Comparison of ENCODE assay signal across 24 mouse cellular contexts in genomic region chr3:127468569-127468968, GRCm38 (mm10). TPM values are rescaled to one million over a fixed set of nuclear protein-coding genes. Genes with fewer than 3 reads are reported as not detected.
DNase-seq lines count a peak whose midpoint lies in the region; ATAC-seq and TF ChIP-seq lines count a peak whose summit lies in the region.
"Had no signal": no experiment of that assay in that cellular context is flagged by ENCODE, and none has a peak within 500 bp of the region (broad histone marks: within the 10 kb centered on the region; RNA-seq: fewer than 3 reads in every experiment).

No protein-coding gene starts in this region.

- 47% methylated on average over 8 of the region's 8 CpGs for WGBS in heart, embryonic 14.5 days
- WGBS in heart, embryonic 10.5 days = 61% methylated on average over 8 of the region's 8 CpGs
- 74% methylated on average over 8 of the region's 8 CpGs for WGBS in stomach, embryonic 15.5 days
- 67% methylated on average over 8 of the region's 8 CpGs for WGBS in stomach, postnatal 0 days
- 33% methylated on average over 8 of the region's 8 CpGs for WGBS in liver, embryonic 16.5 days (ENCODE audit: insufficient replicate concordance)

- DNase-seq in heart, embryonic 10.5 days (ENCODE audit: low spot score) = no peak
- DNase-seq in stomach, postnatal 0 days (ENCODE audit: low spot score) = no peak
- no peak for DNase-seq in thymus, adult 18-20 months
- no peak for DNase-seq in spleen, adult 12 weeks (ENCODE audit: low spot score)
- no peak for DNase-seq in right cerebral cortex, postnatal 10 days (ENCODE audit: low spot score in 2 of 2)
- DNase-seq: cerebellum, adult 18-20 months; cerebellum, postnatal 14 days; forebrain, postnatal 0 days; gastrocnemius, postnatal 14 days; heart, adult 18-20 months; heart, postnatal 14 days; kidney, adult 8-10 months; kidney, postnatal 10 days; left cerebral cortex, postnatal 4 days; lung, postnatal 4 days; right cerebral cortex, postnatal 14 days had no signal

- no peaks in the 10 kb centered on the region for H3K27me3 ChIP-seq in heart, embryonic 14.5 days (ENCODE audit: control insufficient read depth, insufficient read depth, low read length)
- H3K27me3 ChIP-seq in heart, embryonic 10.5 days (ENCODE audit: insufficient read depth, poor library complexity, severe bottlenecking) = no peaks in the 10 kb centered on the region
- H3K27me3 ChIP-seq in stomach, embryonic 15.5 days (replicated peaks) = no peaks in the 10 kb centered on the region
- no peaks in the 10 kb centered on the region for H3K27me3 ChIP-seq in stomach, postnatal 0 days (ENCODE audit: control insufficient read depth, insufficient read depth, low read length)
- H3K27me3 ChIP-seq in liver, embryonic 16.5 days (ENCODE audit: control insufficient read depth, insufficient read depth, low read depth, low read length) = no peaks in the 10 kb centered on the region
- H3K27me3 ChIP-seq: hindbrain, embryonic 12.5 days; limb, embryonic 15.5 days; Patski had no signal

- peaks cover 2 to 12% of the 10 kb centered on the region in 2 experiments; a peak in 3 of 4 replicates for H3K4me1 ChIP-seq in heart, embryonic 14.5 days (ENCODE audit: control insufficient read depth in 2 of 2, insufficient read depth in 2 of 2, low read length in 2 of 2)
- no peaks in the 10 kb centered on the region for H3K4me1 ChIP-seq in heart, embryonic 10.5 days
- H3K4me1 ChIP-seq in stomach, embryonic 15.5 days = no peaks in the 10 kb centered on the region
- H3K4me1 ChIP-seq in stomach, postnatal 0 days (replicated peaks; ENCODE audit: control insufficient read depth, insufficient read depth) = no peaks in the 10 kb centered on the region
- peaks cover 5% of the 10 kb centered on the region; the same call in 1 of the 2 replicates for H3K4me1 ChIP-seq in liver, embryonic 16.5 days (ENCODE audit: control insufficient read depth, low read depth, low read length)
- H3K4me1 ChIP-seq: limb, embryonic 15.5 days had no signal

- no peak overlapping the region for H3K27ac ChIP-seq in heart, embryonic 14.5 days (replicated peaks in 1 of 2; ENCODE audit: control insufficient read depth in 1 of 2, insufficient read depth in 1 of 2, low read depth in 2 of 2, low read length in 2 of 2)
- H3K27ac ChIP-seq in heart, embryonic 10.5 days = no peak overlapping the region
- no peak overlapping the region for H3K27ac ChIP-seq in stomach, embryonic 15.5 days
- H3K27ac ChIP-seq in stomach, postnatal 0 days (replicated peaks) = no peak overlapping the region
- peak overlapping the region; percentile 40; the same call in 1 of the 2 replicates for H3K27ac ChIP-seq in liver, embryonic 16.5 days (ENCODE audit: low read length)
- H3K27ac ChIP-seq: hindbrain, embryonic 12.5 days; left cerebral cortex, adult 2 months; limb, embryonic 15.5 days; midbrain, embryonic 10.5 days had no signal

- no peak overlapping the region for H3K4me3 ChIP-seq in heart, embryonic 14.5 days (ENCODE audit: control insufficient read depth in 1 of 2, insufficient read depth in 1 of 2, low read depth in 1 of 2, low read length in 2 of 2)
- no peak overlapping the region for H3K4me3 ChIP-seq in heart, embryonic 10.5 days
- no peak overlapping the region for H3K4me3 ChIP-seq in stomach, embryonic 15.5 days (replicated peaks)
- H3K4me3 ChIP-seq in stomach, postnatal 0 days (ENCODE audit: low read depth, low read length) = no peak overlapping the region
- H3K4me3 ChIP-seq in liver, embryonic 16.5 days (ENCODE audit: low read depth, low read length) = no peak overlapping the region
- H3K4me3 ChIP-seq: hindbrain, embryonic 12.5 days; left cerebral cortex, adult 2 months; limb, embryonic 15.5 days; midbrain, embryonic 10.5 days had no signal

- H3K9me3 ChIP-seq in heart, embryonic 14.5 days (ENCODE audit: control insufficient read depth, low read length) = no peaks in the 10 kb centered on the region
- H3K9me3 ChIP-seq in heart, embryonic 10.5 days = no peaks in the 10 kb centered on the region
- no peaks in the 10 kb centered on the region for H3K9me3 ChIP-seq in stomach, embryonic 15.5 days
- no peaks in the 10 kb centered on the region for H3K9me3 ChIP-seq in stomach, postnatal 0 days (ENCODE audit: control insufficient read depth, low read length)
- H3K9me3 ChIP-seq in liver, embryonic 16.5 days (replicated peaks; ENCODE audit: control insufficient read depth, low read length) = no peaks in the 10 kb centered on the region
- H3K9me3 ChIP-seq: hindbrain, embryonic 12.5 days; limb, embryonic 15.5 days; midbrain, embryonic 10.5 days had no signal

- no peak overlapping the region for H3K4me2 ChIP-seq in heart, embryonic 14.5 days (ENCODE audit: low read length)
- no peak overlapping the region for H3K4me2 ChIP-seq in stomach, embryonic 15.5 days
- H3K4me2 ChIP-seq in stomach, postnatal 0 days (replicated peaks; ENCODE audit: low read depth) = no peak overlapping the region
- peak overlapping the region; percentile 4; the same call in 1 of the 2 replicates for H3K4me2 ChIP-seq in liver, embryonic 16.5 days (ENCODE audit: low read depth, low read length)
- H3K4me2 ChIP-seq: hindbrain, embryonic 12.5 days; limb, embryonic 15.5 days had no signal

- TF ChIP-seq EP300 in stomach, postnatal 0 days (optimal IDR thresholded peaks at IDR 0.05) = no peak

- H3K9ac ChIP-seq in heart, embryonic 14.5 days (ENCODE audit: low read length) = no peak overlapping the region; the same call in 1 of the 2 replicates
- no peak overlapping the region for H3K9ac ChIP-seq in stomach, embryonic 15.5 days
- H3K9ac ChIP-seq in stomach, postnatal 0 days (ENCODE audit: low read length) = no peak overlapping the region
- no peak overlapping the region for H3K9ac ChIP-seq in liver, embryonic 16.5 days (ENCODE audit: low read depth, low read length)
- H3K9ac ChIP-seq: forebrain, postnatal 0 days; hindbrain, embryonic 12.5 days; limb, embryonic 15.5 days had no signal

- TF ChIP-seq CTCF in stomach, postnatal 0 days (IDR thresholded peaks at IDR 0.05; ENCODE audit: low read depth) = no peak

- H3K36me3 ChIP-seq in heart, embryonic 14.5 days (ENCODE audit: control insufficient read depth, insufficient read depth, low read length) = no peaks in the 10 kb centered on the region
- no peaks in the 10 kb centered on the region for H3K36me3 ChIP-seq in heart, embryonic 10.5 days
- no peaks in the 10 kb centered on the region for H3K36me3 ChIP-seq in stomach, embryonic 15.5 days
- no peaks in the 10 kb centered on the region for H3K36me3 ChIP-seq in stomach, postnatal 0 days (ENCODE audit: control insufficient read depth, insufficient read depth, low read length)
- H3K36me3 ChIP-seq in liver, embryonic 16.5 days (ENCODE audit: control insufficient read depth, insufficient read depth) = no peaks in the 10 kb centered on the region
- H3K36me3 ChIP-seq: hindbrain, embryonic 12.5 days; limb, embryonic 15.5 days; midbrain, embryonic 10.5 days had no signal

- peak; percentile 50; the same call in 1 of the 2 replicates for ATAC-seq in heart, embryonic 14.5 days (ENCODE audit: insufficient number of reproducible peaks, insufficient read depth, low FRiP score, low read depth)
- ATAC-seq in stomach, embryonic 15.5 days (ENCODE audit: insufficient read depth, low FRiP score, low read depth) = peak; percentile 60; the same call in 1 of the 2 replicates
- ATAC-seq in stomach, postnatal 0 days (ENCODE audit: low FRiP score, low TSS enrichment) = no peak
- ATAC-seq in liver, embryonic 16.5 days (ENCODE audit: low read depth) = peak; percentile 93
- ATAC-seq: forebrain, postnatal 0 days; Patski had no signal

RNA-seq across cellular contexts. Expression of gene Ank2, which starts 30.6 kb away (rescaled TPM):
- polyA plus RNA-seq in heart, embryonic 14.5 days (2014; fragmentation: Nextera tagmentation; extraction: Ambion mirVana) = 49.4 and 49.5 TPM in 2 replicates
- 25.8 and 36.2 TPM in 2 replicates for polyA plus RNA-seq in heart, embryonic 10.5 days (2016; fragmentation: Nextera tagmentation; extraction: Ambion mirVana)
- polyA plus RNA-seq in stomach, embryonic 15.5 days (2015; fragmentation: Nextera tagmentation; extraction: Ambion mirVana) = 32.0 and 32.2 TPM in 2 replicates
- 12.3 and 13.0 TPM in 2 replicates for polyA plus RNA-seq in stomach, postnatal 0 days (2015; fragmentation: Nextera tagmentation; extraction: Ambion mirVana)
- 8.6 and 10.4 TPM in 2 replicates for polyA plus RNA-seq in liver, embryonic 16.5 days (2015; fragmentation: Nextera tagmentation; extraction: Ambion mirVana)
